Mouse (Mus musculus): ENCODE results near the gene Sgcd.

- TF ChIP-seq CTCF (IDR thresholded peaks at IDR 0.05; ENCODE audit: extremely low read depth, insufficient read length, insufficient replicate concordance, low read depth, low read length): no peak
- no peak for TF ChIP-seq POLR2A (IDR thresholded peaks at IDR 0.05; ENCODE audit: low read depth, low read length)
These were observed 414.1 kb downstream of the Sgcd start for GRCm38 (mm10) chr11:47574635-47575034.

Data from small intestine, adult 2 months (tissue).